Mouse (Mus musculus) myocyte (in vitro differentiated cells): ENCODE measurements at regions not wholly inside any gene's neighbourhood (a gene's known extent, or its start where the extent isn't known, plus 50 kb on each side); places are given as distances from the start of the nearest gene placed in this dataset.

Experiments used
- MYOD1 ChIP-seq, 3 experiments: IDR thresholded peaks; one replicate each; pipeline ENCODE4 v1.6.1; 2011; ENCODE audit warnings: control low read depth in 2 of 3, low read depth in 2 of 3, mild to moderate bottlenecking in 2 of 3, moderate library complexity in 1 of 3; ENCODE audit not compliant: insufficient read length in 2 of 3, control insufficient read depth in 1 of 3
- MYOG ChIP-seq, 3 experiments: IDR thresholded peaks; one replicate each; pipeline ENCODE4 v1.6.1; 2011; ENCODE audit warnings: control low read depth in 2 of 3, low read depth in 2 of 3, mild to moderate bottlenecking in 2 of 3; ENCODE audit not compliant: insufficient read length in 2 of 3, control insufficient read depth in 1 of 3, insufficient read depth in 1 of 3
- POLR2A ChIP-seq: IDR thresholded peaks from one replicate; pipeline ENCODE4 v1.6.1; 2011; ENCODE audit warnings: low read depth, mild to moderate bottlenecking, control low read depth, moderate library complexity; ENCODE audit not compliant: insufficient read length
- SRF ChIP-seq: IDR thresholded peaks from one replicate; pipeline ENCODE4 v1.6.1; 2011; ENCODE audit warnings: low read depth; ENCODE audit not compliant: control insufficient read depth, insufficient read length

DNA sequence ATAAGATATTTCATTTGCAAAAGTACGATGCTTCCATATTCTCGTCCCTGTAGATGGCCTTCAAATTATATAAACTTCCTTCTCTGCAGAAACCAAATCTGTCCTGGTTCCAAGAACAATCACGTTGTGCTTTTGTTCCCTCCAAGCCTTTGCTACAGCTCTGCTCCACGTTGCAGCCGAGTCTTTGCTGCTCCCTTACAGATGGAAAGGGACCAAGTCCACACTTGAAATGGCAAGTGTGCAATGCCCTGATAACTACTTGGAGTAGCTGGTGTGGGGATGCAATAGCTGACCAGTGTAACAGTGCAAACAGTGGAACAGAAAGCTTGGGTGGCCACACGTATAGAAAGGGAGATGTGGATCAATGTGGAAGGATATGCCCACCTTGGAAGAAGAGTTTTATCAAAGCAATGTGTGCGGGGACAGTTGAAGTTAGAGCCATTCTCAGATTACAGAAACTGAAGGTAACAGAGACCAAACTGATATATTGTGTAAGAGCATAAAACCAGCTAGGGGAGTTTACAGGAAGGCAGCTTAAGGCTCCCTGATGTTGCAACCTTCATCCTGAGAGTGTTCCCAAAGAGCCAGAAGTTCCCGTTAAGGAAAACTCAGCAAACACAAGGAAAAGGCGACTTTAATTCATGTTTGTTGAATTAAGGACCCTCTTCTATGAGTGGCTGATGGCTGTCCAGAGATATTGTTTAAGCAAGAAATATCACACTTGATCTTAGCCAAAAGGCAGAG lies 161.3 kb downstream of the Npr3 start:
- TF ChIP-seq POLR2A (no peak), MYOG (IDR thresholded peaks at IDR 0.05; ENCODE audit: control insufficient read depth in 1 of 3, insufficient read depth in 1 of 3, insufficient read length in 2 of 3, low read depth in 2 of 3) (no peak), MYOD1 (IDR thresholded peaks at IDR 0.05; ENCODE audit: control insufficient read depth in 1 of 3, insufficient read length in 2 of 3, low read depth in 2 of 3) (no peak), SRF (no peak)
